Mouse (Mus musculus) intestine, embryonic 14.5 days (tissue): ENCODE results near the gene Plk2. TPM values are rescaled to one million over a fixed set of nuclear protein-coding genes. Genes with fewer than 3 reads are reported as not detected.

Source experiments
- ATAC-seq: fragments of 200-750 bp; cut with Nextera tagmentation; replicated peaks from 2 replicates; pipeline ENCODE4 v1.8.0; 2017; ENCODE audit warnings: low read depth, moderate number of reproducible peaks, moderate TSS enrichment, moderate library complexity; ENCODE audit not compliant: low FRiP score, low TSS enrichment
- DNase-seq: peaks from one replicate; pipeline ENCODE4 v3.0.0-alpha.2; 2018; ENCODE audit warnings: low spot score
- H3K27ac ChIP-seq: fragments of 300-500 bp; sonication (generic); 2 replicates; pipeline ENCODE4 v1.5.1; 2014; ENCODE audit warnings: low read depth, mild to moderate bottlenecking, control low read depth
- H3K27me3 ChIP-seq: fragments of 300-500 bp; sonication (generic); replicated peaks from 2 replicates; pipeline ENCODE4 v1.6.1; 2014; ENCODE audit warnings: low read length, control low read depth; ENCODE audit not compliant: control insufficient read depth, insufficient read depth
- H3K36me3 ChIP-seq: fragments of 300-500 bp; sonication (generic); 2 replicates; pipeline ENCODE4 v1.6.1; 2014; ENCODE audit warnings: low read length, control low read depth; ENCODE audit not compliant: control insufficient read depth, insufficient read depth
- H3K4me1 ChIP-seq: fragments of 300-500 bp; sonication (generic); replicated peaks from 2 replicates; pipeline ENCODE4 v1.6.1; 2014; ENCODE audit warnings: low read length, control low read depth, mixed read lengths; ENCODE audit not compliant: control insufficient read depth, insufficient read depth
- H3K4me2 ChIP-seq: fragments of 300-500 bp; sonication (generic); 2 replicates; pipeline ENCODE4 v1.6.1; 2014; ENCODE audit warnings: low read length
- H3K4me3 ChIP-seq: fragments of 300-500 bp; sonication (generic); 2 replicates; pipeline ENCODE4 v1.5.1; 2014; ENCODE audit warnings: low read depth, low read length, control low read depth, mixed read lengths
- H3K9ac ChIP-seq: fragments of 300-500 bp; sonication (generic); 2 replicates; pipeline ENCODE4 v1.6.1; 2014; ENCODE audit warnings: mild to moderate bottlenecking, low read length
- H3K9me3 ChIP-seq: fragments of 300-500 bp; sonication (generic); 2 replicates; pipeline ENCODE4 v1.6.1; 2016; ENCODE audit warnings: low read length, control low read depth; ENCODE audit not compliant: control insufficient read depth
- WGBS: fragments of 180-500 bp; shearing (Covaris S2); extraction: QIAGEN DNeasy Blood & Tissue Kit; methylation state at CpG from one replicate; pipeline ENCODE4 v1.1.7; 2014; 5-methylcytosine and 5-hydroxymethylcytosine counted together
- polyA plus RNA-seq: library from polyadenylated mRNA; unstranded; fragments of >200 nt; fragmentation: Nextera tagmentation; extraction: Ambion mirVana; gene quantifications from 2 replicates; pipeline ENCODE4 v1.2.1, GENCODE M21; 2014

Plk2 gene
- polyA plus RNA-seq, 1 experiment from 2014 or later: 80.1 TPM

DNA sequence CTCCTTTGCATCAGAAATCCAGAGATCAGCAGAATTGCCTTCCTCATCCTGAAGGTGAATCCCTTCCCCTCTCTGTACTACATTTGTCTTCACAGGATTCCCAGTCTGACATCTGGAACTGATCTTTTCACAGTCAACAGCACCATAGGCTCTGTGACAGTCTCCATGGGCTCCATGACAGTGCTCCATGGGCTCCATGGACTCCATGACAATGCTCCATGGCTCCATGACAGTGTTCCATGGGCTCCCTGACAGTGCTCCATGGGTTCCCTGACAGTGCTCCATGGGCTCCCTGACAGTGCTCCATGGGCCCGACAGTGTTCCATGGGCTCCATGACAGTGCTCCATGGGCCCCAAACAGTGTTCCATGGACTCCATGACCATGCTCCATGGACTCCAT lies 25.2 kb upstream of the Plk2 start:
- H3K4me1 ChIP-seq: no peaks in the 10 kb centered on the region
- H3K36me3 ChIP-seq: no peaks in the 10 kb centered on the region
- ATAC-seq: no peak
- DNase-seq: no peak
- no peaks in the 10 kb centered on the region for H3K9me3 ChIP-seq
- no peak overlapping the region for H3K4me3 ChIP-seq
- no peak overlapping the region for H3K4me2 ChIP-seq
- WGBS: 89% methylated on average over 1 of the region's 1 CpGs
- H3K9ac ChIP-seq: no peak overlapping the region
- H3K27me3 ChIP-seq: no peaks in the 10 kb centered on the region
- no peak overlapping the region for H3K27ac ChIP-seq

GRCm38 (mm10) chr13:110382447-110382901 lies 12.4 kb upstream of the Plk2 start:
- 19% methylated on average over 5 of the region's 5 CpGs for WGBS
- Histone ChIP-seq H3K9me3 (no peaks in the 10 kb centered on the region), H3K36me3 (no peaks in the 10 kb centered on the region), H3K27ac (no peak overlapping the region), H3K9ac (no peak overlapping the region), H3K4me2 (no peak overlapping the region), H3K27me3 (no peaks in the 10 kb centered on the region), H3K4me1 (no peaks in the 10 kb centered on the region), H3K4me3 (no peak overlapping the region)
- ATAC-seq (peak; percentile 43), DNase-seq (peak; percentile 74)

- WGBS: 74% methylated on average over 6 of the region's 6 CpGs
- Histone ChIP-seq H3K4me2 (no peak overlapping the region), H3K9me3 (no peaks in the 10 kb centered on the region; the same call in none of the 2 replicates), H3K9ac (no peak overlapping the region), H3K36me3 (no peaks in the 10 kb centered on the region), H3K27me3 (no peaks in the 10 kb centered on the region), H3K4me1 (no peaks in the 10 kb centered on the region), H3K27ac (no peak overlapping the region), H3K4me3 (no peak overlapping the region)
- ATAC-seq (no peak), DNase-seq (no peak)
Observed at GRCm38 (mm10) chr13:110384514-110384913, 10.3 kb upstream of the Plk2 start.

DNA sequence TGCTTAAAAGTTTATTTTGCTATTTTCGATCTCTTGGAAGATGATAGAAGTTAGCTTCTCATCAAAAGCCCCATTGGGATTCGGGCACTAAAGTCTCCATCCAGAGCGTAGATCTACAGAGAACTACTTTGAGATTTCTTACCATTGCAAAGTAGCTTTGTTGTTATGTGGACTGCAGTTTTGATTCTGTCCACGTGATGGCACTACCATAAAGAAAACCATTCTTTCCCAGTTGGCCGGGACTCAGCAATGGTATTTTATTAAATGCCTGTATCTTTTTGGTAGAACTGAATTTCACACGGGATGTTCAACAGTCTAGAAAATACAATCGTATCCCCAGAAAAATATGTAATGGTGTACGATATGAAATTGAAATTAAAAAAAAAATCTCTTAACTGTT lies 2.6 kb upstream of the Plk2 start:
- H3K4me2 ChIP-seq: no peak overlapping the region
- ATAC-seq: no peak

DNA sequence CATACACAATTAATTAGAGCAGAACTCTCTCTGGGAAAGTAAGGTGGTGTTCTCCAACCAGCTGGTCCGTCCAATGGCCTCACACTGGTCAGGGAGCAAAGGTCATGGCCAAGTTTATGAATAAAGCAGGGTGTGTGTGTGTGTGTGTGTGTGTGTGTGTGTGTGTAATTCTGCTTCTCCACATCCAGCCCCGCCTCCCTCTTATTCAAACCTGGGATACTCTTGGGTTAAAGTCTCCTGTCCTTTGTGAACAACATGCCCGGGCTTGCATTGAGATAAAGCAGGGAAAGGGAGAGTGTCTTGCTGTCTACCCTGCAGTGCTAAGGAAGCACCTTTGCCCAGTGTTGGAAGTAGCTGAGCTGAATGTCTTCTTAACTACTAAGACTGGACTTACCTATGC lies 2.2 kb upstream of the Plk2 start:
- ATAC-seq (no peak), DNase-seq (no peak)
- WGBS: 36% methylated on average over 3 of the region's 3 CpGs

More for the DNA sequence above, 2.6 kb upstream of the Plk2 start:
- no peak overlapping the region for H3K4me3 ChIP-seq
- no peak overlapping the region for H3K27ac ChIP-seq
- peaks cover 5% of the 10 kb centered on the region for H3K36me3 ChIP-seq
- 20% methylated on average over 8 of the region's 8 CpGs for WGBS
- H3K9ac ChIP-seq: no peak overlapping the region
- no peaks in the 10 kb centered on the region for H3K27me3 ChIP-seq
- peak; percentile 82 for DNase-seq
- no peaks in the 10 kb centered on the region; the same call in none of the 2 replicates for H3K9me3 ChIP-seq
- H3K4me1 ChIP-seq: no peaks in the 10 kb centered on the region; the same call in 1 of the 2 replicates

DNA sequence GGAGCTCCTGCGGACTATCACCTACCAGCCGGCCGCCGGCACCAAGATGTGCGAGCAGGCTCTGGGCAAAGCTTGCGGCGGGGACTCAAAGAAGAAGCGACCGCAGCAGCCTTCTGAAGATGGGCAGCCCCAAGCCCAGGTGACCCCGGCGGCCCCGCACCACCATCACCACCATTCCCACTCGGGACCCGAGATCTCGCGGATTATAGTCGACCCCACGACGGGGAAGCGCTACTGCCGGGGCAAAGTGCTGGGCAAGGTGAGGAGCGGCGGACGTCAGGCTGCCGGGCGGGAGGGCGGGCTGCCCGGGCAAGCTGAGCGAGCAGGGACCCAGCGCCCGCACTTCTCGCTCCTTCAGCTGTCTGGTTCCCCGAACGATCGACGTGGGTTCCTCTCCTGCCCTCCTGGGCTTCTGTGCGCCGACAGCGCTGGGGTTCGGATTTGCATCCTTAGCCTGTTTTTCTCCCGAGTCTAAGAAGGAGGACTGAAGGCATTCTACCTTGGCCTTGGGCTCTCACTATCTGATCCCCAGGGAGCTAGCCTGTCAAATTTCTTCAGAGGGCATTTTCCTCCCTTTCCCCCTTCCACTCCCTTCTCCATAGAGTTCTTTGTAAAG lies 441 bp downstream of the Plk2 start:
- Histone ChIP-seq H3K36me3 (peaks cover 36% of the 10 kb centered on the region), H3K27me3 (no peaks in the 10 kb centered on the region), H3K4me2 (peak overlapping the region; percentile 65), H3K4me1 (no peaks in the 10 kb centered on the region; the same call in none of the 2 replicates), H3K27ac (peak overlapping the region; percentile 25; the same call in 1 of the 2 replicates), H3K9ac (peak overlapping the region; percentile 81), H3K9me3 (0 out of 2 replicates have a peak, but pooled peaks cover 3% of the 10 kb centered on the region), H3K4me3 (peak overlapping the region; percentile 73)
- 0% methylated on average over 27 of the region's 41 CpGs for WGBS
- ATAC-seq (peak; percentile 36), DNase-seq (no peak)

More for the DNA sequence above, 2.2 kb upstream of the Plk2 start:
- H3K27me3 ChIP-seq: no peaks in the 10 kb centered on the region
- H3K4me3 ChIP-seq: no peak overlapping the region
- H3K4me1 ChIP-seq: no peaks in the 10 kb centered on the region; the same call in none of the 2 replicates
- no peaks in the 10 kb centered on the region; the same call in none of the 2 replicates for H3K9me3 ChIP-seq
- no peak overlapping the region for H3K27ac ChIP-seq
- no peak overlapping the region for H3K9ac ChIP-seq
- peaks cover 9% of the 10 kb centered on the region for H3K36me3 ChIP-seq
- no peak overlapping the region for H3K4me2 ChIP-seq

- peaks cover 44% of the 10 kb centered on the region for H3K36me3 ChIP-seq
- DNase-seq: no peak
- peak overlapping the region; percentile 81 for H3K9ac ChIP-seq
- H3K27me3 ChIP-seq: no peaks in the 10 kb centered on the region
- 0 out of 2 replicates have a peak, but pooled peaks cover 3% of the 10 kb centered on the region for H3K9me3 ChIP-seq
- H3K4me2 ChIP-seq: peak overlapping the region; percentile 65
- H3K27ac ChIP-seq: no peak overlapping the region; the same call in 1 of the 2 replicates
- no peak for ATAC-seq
- WGBS: 3% methylated on average over 21 of the region's 21 CpGs
- H3K4me3 ChIP-seq: peak overlapping the region; percentile 73
- H3K4me1 ChIP-seq: no peaks in the 10 kb centered on the region; the same call in none of the 2 replicates
Observed at GRCm38 (mm10) chr13:110395916-110396685, 1.3 kb downstream of the Plk2 start.

GRCm38 (mm10) chr13:110397750-110398149 lies 2.9 kb downstream of the Plk2 start:
- no peak overlapping the region for H3K27ac ChIP-seq
- no peaks in the 10 kb centered on the region for H3K27me3 ChIP-seq
- H3K36me3 ChIP-seq: peaks cover 48% of the 10 kb centered on the region
- H3K9me3 ChIP-seq: 0 out of 2 replicates have a peak, but pooled peaks cover 3% of the 10 kb centered on the region
- no peak overlapping the region for H3K9ac ChIP-seq
- H3K4me1 ChIP-seq: no peaks in the 10 kb centered on the region; the same call in none of the 2 replicates
- H3K4me2 ChIP-seq: peak overlapping the region; percentile 65
- no peak for DNase-seq
- peak overlapping the region; percentile 73 for H3K4me3 ChIP-seq
- ATAC-seq: no peak
- 83% methylated on average over 8 of the region's 8 CpGs for WGBS
